Mouse (Mus musculus): ENCODE data around the gene Scand1.

GRCm38 (mm10) chr2:156344775-156345532, 32.5 kb upstream of the Scand1 start:
- TF ChIP-seq CTCF (IDR thresholded peaks at IDR 0.05; ENCODE audit: extremely low read depth, insufficient read length, insufficient replicate concordance, low read depth, low read length) (peak; percentile 16; the same call in 1 of the 2 replicates), POLR2A (IDR thresholded peaks at IDR 0.05; ENCODE audit: low read depth, low read length) (no peak)

Data from small intestine, adult 2 months (tissue).